Comparison of ENCODE assay signal across 17 mouse cellular contexts in genomic region chr16:37795651-37796150, GRCm38 (mm10).
"Had no signal": no experiment of that assay in that cellular context is flagged by ENCODE, and none has a peak within 500 bp of the region (broad histone marks: within the 10 kb centered on the region; RNA-seq: fewer than 3 reads in every experiment).

No protein-coding gene starts in this region.

- H3K27me3 ChIP-seq: liver, embryonic 13.5 days; midbrain, embryonic 12.5 days; neural tube, embryonic 12.5 days; neural tube, embryonic 15.5 days; stomach, embryonic 15.5 days had no signal

- H3K27ac ChIP-seq: left cerebral cortex, adult 2 months; liver, embryonic 13.5 days; midbrain, embryonic 12.5 days; midbrain, embryonic 15.5 days; neural tube, embryonic 12.5 days; neural tube, embryonic 15.5 days; stomach, embryonic 15.5 days had no signal

- H3K9me3 ChIP-seq: midbrain, embryonic 12.5 days; midbrain, embryonic 15.5 days; neural tube, embryonic 12.5 days; neural tube, embryonic 15.5 days; stomach, embryonic 15.5 days had no signal

- DNase-seq: kidney, postnatal 25 days; layer of hippocampus, postnatal 36 days; liver, embryonic 13.5 days; lung, adult 2 months; lung, postnatal 14 days; lung, postnatal 4 days; right cerebral cortex, adult 18-20 months; right cerebral cortex, postnatal 14 days; right cerebral cortex, postnatal 4 days; spleen, adult 18-20 months; thymus, postnatal 25 days had no signal

- H3K4me2 ChIP-seq: liver, embryonic 13.5 days; midbrain, embryonic 12.5 days; midbrain, embryonic 15.5 days; neural tube, embryonic 12.5 days; neural tube, embryonic 15.5 days; stomach, embryonic 15.5 days had no signal

- H3K4me1 ChIP-seq: liver, embryonic 13.5 days; midbrain, embryonic 12.5 days; midbrain, embryonic 15.5 days; neural tube, embryonic 12.5 days had no signal

- H3K4me3 ChIP-seq: left cerebral cortex, adult 2 months; liver, embryonic 13.5 days; midbrain, embryonic 12.5 days; midbrain, embryonic 15.5 days; neural tube, embryonic 12.5 days; neural tube, embryonic 15.5 days; stomach, embryonic 15.5 days had no signal

- H3K36me3 ChIP-seq: liver, embryonic 13.5 days; midbrain, embryonic 15.5 days; neural tube, embryonic 15.5 days had no signal

- H3K9ac ChIP-seq: liver, embryonic 13.5 days; midbrain, embryonic 12.5 days; midbrain, embryonic 15.5 days; neural tube, embryonic 12.5 days; neural tube, embryonic 15.5 days; stomach, embryonic 15.5 days had no signal

- ATAC-seq: midbrain, embryonic 15.5 days had no signal
